Mouse (Mus musculus) cerebellum, adult 2 months (tissue): ENCODE data around the gene Olfr18.

ENCODE experiments used
- CTCF ChIP-seq: fragments of 200-500 bp; IDR thresholded peaks from 2 replicates; pipeline ENCODE4 v1.5.1; 2011; ENCODE audit warnings: low read depth, mild to moderate bottlenecking, control low read depth, low read length, moderate library complexity, borderline replicate concordance; ENCODE audit not compliant: insufficient read depth
- POLR2A ChIP-seq: fragments of 200-500 bp; IDR thresholded peaks from 2 replicates; pipeline ENCODE4 v1.6.1; 2011; ENCODE audit warnings: low read length, control low read depth, borderline replicate concordance; ENCODE audit not compliant: insufficient read depth

GRCm38 (mm10) chr9:20335994-20336393 lies at the start of gene Olfr18:
- TF ChIP-seq POLR2A (no peak), CTCF (no peak)
